Comparison of ENCODE assay signal across 8 mouse cellular contexts in genomic region chr9:8004370-8004991, GRCm38 (mm10). TPM values are rescaled to one million over a fixed set of nuclear protein-coding genes. Genes with fewer than 3 reads are reported as not detected.
DNase-seq lines count a peak whose midpoint lies in the region; ATAC-seq and TF ChIP-seq lines count a peak whose summit lies in the region.

Gene Yap1, minus strand, starts transcription at chr9:8004596.

- peak within 1 kb of the TSS; percentile 83 for H3K4me2 ChIP-seq in intestine, postnatal 0 days (replicated peaks; ENCODE audit: low read depth)
- H3K4me2 ChIP-seq in midbrain, embryonic 12.5 days (replicated peaks) = peak within 1 kb of the TSS; percentile 84

- ATAC-seq in intestine, postnatal 0 days = peak; percentile 76
- ATAC-seq in midbrain, embryonic 12.5 days (ENCODE audit: low FRiP score, low read depth) = peak; percentile 87

- under 1% methylated on average over 77 of the region's 79 CpGs for WGBS in embryonic facial prominence, embryonic 10.5 days
- WGBS in intestine, postnatal 0 days = under 1% methylated on average over 74 of the region's 79 CpGs
- WGBS in limb, embryonic 10.5 days = under 1% methylated on average over 78 of the region's 79 CpGs
- under 1% methylated on average over 67 of the region's 79 CpGs for WGBS in midbrain, embryonic 12.5 days

- no peaks in the 10 kb centered on the region for H3K9me3 ChIP-seq in embryonic facial prominence, embryonic 10.5 days
- no peaks in the 10 kb centered on the region for H3K9me3 ChIP-seq in intestine, postnatal 0 days (ENCODE audit: control insufficient read depth)
- no peaks in the 10 kb centered on the region for H3K9me3 ChIP-seq in limb, embryonic 10.5 days (replicated peaks)
- no peaks in the 10 kb centered on the region for H3K9me3 ChIP-seq in midbrain, embryonic 12.5 days

- H3K4me3 ChIP-seq in embryonic facial prominence, embryonic 10.5 days = peak within 1 kb of the TSS; percentile 95
- H3K4me3 ChIP-seq in intestine, postnatal 0 days (ENCODE audit: low read depth, low read length) = peak within 1 kb of the TSS; percentile 96
- peak within 1 kb of the TSS; percentile 85 for H3K4me3 ChIP-seq in limb, embryonic 10.5 days
- peak within 1 kb of the TSS; percentile 81 for H3K4me3 ChIP-seq in midbrain, embryonic 12.5 days

- H3K4me1 ChIP-seq in embryonic facial prominence, embryonic 10.5 days = peaks cover 29% of the 10 kb centered on the region
- H3K4me1 ChIP-seq in intestine, postnatal 0 days (replicated peaks; ENCODE audit: control insufficient read depth, insufficient read depth, low read length) = no peaks in the 10 kb centered on the region
- H3K4me1 ChIP-seq in limb, embryonic 10.5 days = peaks cover 33% of the 10 kb centered on the region
- H3K4me1 ChIP-seq in midbrain, embryonic 12.5 days = peaks cover 24% of the 10 kb centered on the region

- no peaks in the 10 kb centered on the region for H3K27me3 ChIP-seq in embryonic facial prominence, embryonic 10.5 days (replicated peaks; ENCODE audit: low read depth, poor library complexity, severe bottlenecking)
- no peaks in the 10 kb centered on the region for H3K27me3 ChIP-seq in intestine, postnatal 0 days (replicated peaks; ENCODE audit: control insufficient read depth, insufficient read depth, low read length)
- H3K27me3 ChIP-seq in limb, embryonic 10.5 days (ENCODE audit: low read depth, poor library complexity, severe bottlenecking) = no peaks in the 10 kb centered on the region
- H3K27me3 ChIP-seq in midbrain, embryonic 12.5 days = peaks cover 8% of the 10 kb centered on the region; the same call in 1 of the 2 replicates

- peaks cover 21% of the 10 kb centered on the region for H3K36me3 ChIP-seq in embryonic facial prominence, embryonic 10.5 days (replicated peaks)
- H3K36me3 ChIP-seq in intestine, postnatal 0 days (ENCODE audit: control insufficient read depth, insufficient read depth) = peaks cover 16% of the 10 kb centered on the region; the same call in 1 of the 2 replicates
- peaks cover 25% of the 10 kb centered on the region for H3K36me3 ChIP-seq in limb, embryonic 10.5 days
- peaks cover 8% of the 10 kb centered on the region; the same call in 1 of the 2 replicates for H3K36me3 ChIP-seq in midbrain, embryonic 12.5 days

- TF ChIP-seq CTCF in intestine, postnatal 0 days (IDR thresholded peaks at IDR 0.05; ENCODE audit: low read depth) = no peak

- H3K27ac ChIP-seq in embryonic facial prominence, embryonic 10.5 days (replicated peaks) = peak within 1 kb of the TSS; percentile 97
- H3K27ac ChIP-seq in intestine, postnatal 0 days (ENCODE audit: low read depth, low read length) = peak within 1 kb of the TSS; percentile 94
- peak within 1 kb of the TSS; percentile 100 for H3K27ac ChIP-seq in limb, embryonic 10.5 days
- peak within 1 kb of the TSS; percentile 89 for H3K27ac ChIP-seq in midbrain, embryonic 12.5 days (replicated peaks)

- peak within 1 kb of the TSS; percentile 91 for H3K9ac ChIP-seq in intestine, postnatal 0 days (ENCODE audit: low read depth, low read length)
- peak within 1 kb of the TSS; percentile 83 for H3K9ac ChIP-seq in midbrain, embryonic 12.5 days (replicated peaks)

- DNase-seq in adrenal gland, postnatal 10 days = peak; percentile 93
- DNase-seq in embryonic facial prominence, embryonic 10.5 days (ENCODE audit: low spot score) = peak; percentile 95
- DNase-seq in heart, adult 11 months = peak; percentile 99
- peak; percentile 93 for DNase-seq in limb, embryonic 10.5 days (ENCODE audit: low spot score)
- peak; percentile 10 to 57 for DNase-seq in spleen, postnatal 10 days (ENCODE audit: low spot score in 2 of 2)
- no peak for DNase-seq in natural killer cell, adult 2 months (ENCODE audit: low spot score in 2 of 2)

RNA-seq across cellular contexts. Expression of gene Yap1, which starts in this region (rescaled TPM):
- 10 to 100 TPM; 64.3 to 69.4 TPM for total RNA-seq in adrenal gland, postnatal 10 days (2021)
- 40.6 and 42.9 TPM in 2 replicates for polyA plus RNA-seq in embryonic facial prominence, embryonic 10.5 days (2016; fragmentation: Nextera tagmentation; extraction: Ambion mirVana)
- polyA plus RNA-seq in intestine, postnatal 0 days (2015; fragmentation: Nextera tagmentation; extraction: Ambion mirVana) = 11.4 TPM in 2 replicates
- polyA plus RNA-seq in limb, embryonic 10.5 days (2016; fragmentation: Nextera tagmentation; extraction: Ambion mirVana) = 49.6 and 55.6 TPM in 2 replicates
- 31.0 and 32.0 TPM in 2 replicates for polyA plus RNA-seq in midbrain, embryonic 12.5 days (2016; fragmentation: Nextera tagmentation; extraction: Ambion mirVana)

Comparison
In these comparisons a context has a peak if more than half of its experiments do, and no peak if none do; other contexts are left out.
1. DNase-seq: peak in adrenal gland, postnatal 10 days (single experiment), embryonic facial prominence, embryonic 10.5 days (single experiment), heart, adult 11 months (single experiment), limb, embryonic 10.5 days (single experiment) and spleen, postnatal 10 days (2 of 2); none in natural killer cell, adult 2 months (0 of 2).
2. Peak in every context shown above with its lines, with median percentiles within 50 percentile points of each other: H3K27ac ChIP-seq and H3K4me3 ChIP-seq.